Mouse (Mus musculus): ENCODE measurements around the gene Pdk2. TPM values are rescaled to one million over a fixed set of nuclear protein-coding genes. Genes with fewer than 3 reads are reported as not detected.

Gene Pdk2
- total and polyA plus RNA-seq, 2 experiments from 2014 or later = 168 to 179 TPM

DNA sequence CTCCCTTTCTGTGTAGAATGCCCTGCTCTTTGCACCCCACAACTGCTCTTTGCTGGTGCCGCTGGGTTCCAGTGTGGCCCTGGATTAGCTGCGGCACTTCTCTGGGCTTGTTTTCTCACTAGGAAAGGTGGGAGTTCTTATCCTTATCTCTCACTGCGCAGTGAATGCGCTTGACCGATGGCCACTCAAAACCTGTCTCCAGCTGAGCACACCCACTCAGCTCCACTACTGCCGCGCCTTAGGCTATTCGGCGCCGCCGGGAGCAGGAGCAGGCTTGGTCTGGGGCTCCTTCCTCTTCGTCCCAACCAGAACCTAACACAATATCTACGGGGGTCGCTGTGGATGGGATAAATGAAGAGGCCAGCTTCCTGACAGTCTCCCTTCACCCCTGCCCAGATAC lies 7.5 kb downstream of the Pdk2 start:
- no peak for DNase-seq (ENCODE audit: low spot score)
- ATAC-seq (ENCODE audit: insufficient read depth, low read depth) = no peak
- no peak overlapping the region for H3K4me2 ChIP-seq (ENCODE audit: low read depth, low read length)
- TF ChIP-seq CTCF (IDR thresholded peaks at IDR 0.05; ENCODE audit: low read depth) (no peak), EP300 (IDR thresholded peaks at IDR 0.05; ENCODE audit: low read depth) (no peak)
- no peak overlapping the region for H3K4me3 ChIP-seq (ENCODE audit: low read depth, low read length)
- no peak overlapping the region for H3K27ac ChIP-seq (ENCODE audit: low read depth)
- no peaks in the 10 kb centered on the region for H3K27me3 ChIP-seq (ENCODE audit: control insufficient read depth, insufficient read depth, low read length)
- H3K4me1 ChIP-seq (ENCODE audit: control insufficient read depth, insufficient read depth) = no peaks in the 10 kb centered on the region
- H3K36me3 ChIP-seq (replicated peaks; ENCODE audit: control insufficient read depth, insufficient read depth, low read length) = peaks cover 64% of the 10 kb centered on the region
- no peak overlapping the region for H3K9ac ChIP-seq (replicated peaks; ENCODE audit: low read depth, low read length)
- WGBS = 43% methylated on average over 14 of the region's 14 CpGs
- no peaks in the 10 kb centered on the region for H3K9me3 ChIP-seq (replicated peaks; ENCODE audit: control insufficient read depth, low read length)

DNA sequence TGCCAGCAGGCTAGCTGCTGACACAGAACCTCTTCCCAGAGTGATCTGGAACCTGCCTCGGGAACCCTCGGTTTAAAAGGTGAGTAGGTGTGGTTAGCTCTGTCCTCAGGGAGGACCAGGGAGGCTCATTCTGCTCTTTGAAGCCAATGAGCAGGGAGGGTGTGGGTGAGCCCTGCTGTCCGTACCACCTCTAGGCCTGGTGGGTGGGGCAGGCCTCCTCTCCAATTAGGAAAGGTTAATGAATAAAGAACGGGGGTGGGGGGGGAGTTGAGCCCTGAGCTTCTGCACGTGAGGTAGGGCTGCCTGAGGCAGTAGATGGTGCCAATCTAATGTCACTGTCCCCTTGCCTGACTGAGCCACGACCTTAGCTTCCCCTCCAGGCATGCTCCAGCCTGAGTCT lies 8.2 kb downstream of the Pdk2 start:
- no peak for TF ChIP-seq EP300 (IDR thresholded peaks at IDR 0.05; ENCODE audit: low read depth)
- no peak for TF ChIP-seq CTCF (IDR thresholded peaks at IDR 0.05; ENCODE audit: low read depth)
- H3K27ac ChIP-seq (ENCODE audit: low read depth) = no peak overlapping the region
- H3K27me3 ChIP-seq (ENCODE audit: control insufficient read depth, insufficient read depth, low read length) = no peaks in the 10 kb centered on the region
- H3K9me3 ChIP-seq (replicated peaks; ENCODE audit: control insufficient read depth, low read length) = no peaks in the 10 kb centered on the region
- ATAC-seq (ENCODE audit: insufficient read depth, low read depth) = no peak
- WGBS = 42% methylated on average over 6 of the region's 6 CpGs
- H3K4me1 ChIP-seq (ENCODE audit: control insufficient read depth, insufficient read depth) = no peaks in the 10 kb centered on the region
- H3K4me2 ChIP-seq (ENCODE audit: low read depth, low read length) = no peak overlapping the region
- H3K4me3 ChIP-seq (ENCODE audit: low read depth, low read length) = no peak overlapping the region
- H3K36me3 ChIP-seq (replicated peaks; ENCODE audit: control insufficient read depth, insufficient read depth, low read length) = peaks cover 62% of the 10 kb centered on the region
- no peak overlapping the region for H3K9ac ChIP-seq (replicated peaks; ENCODE audit: low read depth, low read length)
- DNase-seq (ENCODE audit: low spot score) = no peak

DNA sequence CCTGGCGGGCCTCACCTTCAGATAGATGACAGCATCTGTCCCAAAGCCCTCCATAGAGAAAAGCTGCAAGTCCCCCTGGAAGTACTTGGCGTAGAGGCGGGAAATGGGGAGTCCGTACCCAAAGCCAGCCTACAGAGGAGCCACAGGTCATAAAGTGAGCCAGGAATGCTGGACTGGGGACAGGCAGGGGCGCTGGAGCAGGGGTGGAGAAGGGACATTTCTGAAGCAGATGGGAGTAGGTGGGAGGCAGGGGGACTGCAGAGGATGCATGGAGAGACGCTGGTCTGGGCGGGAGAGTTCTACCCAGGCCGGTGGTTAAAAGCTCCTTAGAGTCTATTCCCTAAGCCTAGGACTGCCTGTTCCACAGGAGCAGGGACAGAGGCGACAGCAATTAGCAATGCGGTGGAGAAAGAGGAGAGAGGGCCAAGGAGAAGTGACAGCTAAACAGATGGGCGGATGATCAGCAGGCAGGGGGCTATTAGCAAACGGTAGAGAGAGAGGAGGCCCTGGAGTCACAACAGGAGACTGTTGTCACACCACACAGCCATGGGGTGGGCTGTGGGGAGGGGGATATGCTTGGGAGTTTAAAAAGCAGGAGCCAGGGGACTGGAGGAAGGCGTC lies 13.2 kb downstream of the Pdk2 start:
- 51% methylated on average over 13 of the region's 13 CpGs for WGBS
- ATAC-seq (ENCODE audit: insufficient read depth, low read depth) (no peak), DNase-seq (ENCODE audit: low spot score) (no peak)
- Histone ChIP-seq H3K4me3 (ENCODE audit: low read depth, low read length) (no peak overlapping the region), H3K4me1 (ENCODE audit: control insufficient read depth, insufficient read depth) (no peaks in the 10 kb centered on the region), H3K27me3 (ENCODE audit: control insufficient read depth, insufficient read depth, low read length) (no peaks in the 10 kb centered on the region), H3K27ac (ENCODE audit: low read depth) (no peak overlapping the region), H3K9ac (replicated peaks; ENCODE audit: low read depth, low read length) (no peak overlapping the region), H3K36me3 (replicated peaks; ENCODE audit: control insufficient read depth, insufficient read depth, low read length) (peaks cover 70% of the 10 kb centered on the region), H3K9me3 (replicated peaks; ENCODE audit: control insufficient read depth, low read length) (no peaks in the 10 kb centered on the region), H3K4me2 (ENCODE audit: low read depth, low read length) (no peak overlapping the region)
- TF ChIP-seq EP300 (IDR thresholded peaks at IDR 0.05; ENCODE audit: low read depth) (no peak), CTCF (IDR thresholded peaks at IDR 0.05; ENCODE audit: low read depth) (no peak)

DNA sequence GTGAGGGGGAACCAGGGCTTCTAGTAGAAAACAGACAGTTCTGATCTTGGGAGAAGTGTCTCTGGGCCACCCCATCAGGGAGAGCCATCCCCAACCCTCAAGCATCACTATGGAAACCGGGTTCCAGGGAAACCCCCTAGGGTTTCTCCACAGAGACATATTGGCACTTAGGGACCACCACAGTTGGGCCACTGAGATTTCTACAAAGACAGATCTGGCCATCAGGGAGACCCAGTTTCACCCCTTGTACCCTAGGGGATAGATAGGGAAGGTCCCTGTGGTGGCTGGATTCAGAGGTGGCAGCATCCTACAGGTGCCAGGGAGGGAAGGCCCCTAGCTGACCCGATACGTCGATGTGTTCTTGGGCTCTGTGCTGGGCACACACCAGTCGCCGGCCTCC lies 14.3 kb downstream of the Pdk2 start:
- Histone ChIP-seq H3K4me3 (ENCODE audit: low read depth, low read length) (no peak overlapping the region), H3K4me2 (ENCODE audit: low read depth, low read length) (no peak overlapping the region), H3K4me1 (ENCODE audit: control insufficient read depth, insufficient read depth) (no peaks in the 10 kb centered on the region), H3K36me3 (replicated peaks; ENCODE audit: control insufficient read depth, insufficient read depth, low read length) (peaks cover 63% of the 10 kb centered on the region), H3K27me3 (ENCODE audit: control insufficient read depth, insufficient read depth, low read length) (no peaks in the 10 kb centered on the region), H3K9ac (replicated peaks; ENCODE audit: low read depth, low read length) (no peak overlapping the region), H3K27ac (ENCODE audit: low read depth) (no peak overlapping the region), H3K9me3 (replicated peaks; ENCODE audit: control insufficient read depth, low read length) (no peaks in the 10 kb centered on the region)
- DNase-seq (ENCODE audit: low spot score) (no peak), ATAC-seq (ENCODE audit: insufficient read depth, low read depth) (no peak)
- 79% methylated on average over 6 of the region's 6 CpGs for WGBS
- TF ChIP-seq EP300 (IDR thresholded peaks at IDR 0.05; ENCODE audit: low read depth) = no peak

DNA sequence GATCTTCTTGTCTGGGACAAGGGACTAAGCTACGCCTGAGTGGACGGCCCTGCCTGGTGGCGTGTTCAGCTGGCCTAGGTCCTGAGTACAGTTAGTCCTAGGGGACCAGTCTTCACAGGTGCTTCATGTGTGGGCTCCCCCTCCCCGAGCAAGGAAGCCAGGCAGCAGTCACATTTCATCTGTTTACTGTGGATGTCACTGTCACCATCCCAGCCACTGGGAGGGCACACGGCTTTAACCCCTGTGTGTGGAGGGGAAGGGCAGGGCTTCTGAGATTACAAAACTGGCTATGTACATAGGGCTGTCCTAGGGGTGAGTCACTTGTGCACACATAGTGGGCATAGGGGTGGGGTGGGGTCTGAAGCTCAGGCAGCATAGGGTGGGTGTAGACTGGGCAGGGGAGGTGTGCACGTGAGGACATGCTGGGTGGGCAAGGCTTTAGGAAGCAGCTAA lies 15.0 kb downstream of the Pdk2 start:
- no peak for TF ChIP-seq CTCF (IDR thresholded peaks at IDR 0.05; ENCODE audit: low read depth)
- Histone ChIP-seq H3K4me3 (ENCODE audit: low read depth, low read length) (no peak overlapping the region), H3K27ac (ENCODE audit: low read depth) (no peak overlapping the region), H3K4me2 (ENCODE audit: low read depth, low read length) (no peak overlapping the region), H3K27me3 (ENCODE audit: control insufficient read depth, insufficient read depth, low read length) (no peaks in the 10 kb centered on the region), H3K9ac (replicated peaks; ENCODE audit: low read depth, low read length) (no peak overlapping the region), H3K9me3 (replicated peaks; ENCODE audit: control insufficient read depth, low read length) (no peaks in the 10 kb centered on the region), H3K36me3 (replicated peaks; ENCODE audit: control insufficient read depth, insufficient read depth, low read length) (peaks cover 57% of the 10 kb centered on the region), H3K4me1 (ENCODE audit: control insufficient read depth, insufficient read depth) (no peaks in the 10 kb centered on the region)
- ATAC-seq (ENCODE audit: insufficient read depth, low read depth) (no peak), DNase-seq (ENCODE audit: low spot score) (no peak)
- 75% methylated on average over 6 of the region's 6 CpGs for WGBS

All from heart, postnatal 0 days (tissue).